Mouse (Mus musculus) liver, embryonic 16.5 days (tissue): ENCODE data around the gene Dusp5. TPM values are rescaled to one million over a fixed set of nuclear protein-coding genes. Genes with fewer than 3 reads are reported as not detected.

Experiments
- ATAC-seq: fragments of 200-750 bp; cut with Nextera tagmentation; 2 replicates; pipeline ENCODE4 v1.8.0; 2017; ENCODE audit warnings: low read depth, mild to moderate bottlenecking, moderate number of reproducible peaks, moderate library complexity
- H3K27ac ChIP-seq: fragments of 300-500 bp; sonication (generic); 2 replicates; pipeline ENCODE4 v1.5.1; 2014; ENCODE audit warnings: mild to moderate bottlenecking, low read length
- H3K27me3 ChIP-seq: fragments of 300-500 bp; sonication (generic); 2 replicates; pipeline ENCODE4 v1.6.1; 2014; ENCODE audit warnings: low read depth, low read length, mixed read lengths; ENCODE audit not compliant: control insufficient read depth, insufficient read depth
- H3K36me3 ChIP-seq: fragments of 300-500 bp; sonication (generic); 2 replicates; pipeline ENCODE4 v1.6.1; 2014; ENCODE audit warnings: mild to moderate bottlenecking; ENCODE audit not compliant: control insufficient read depth, insufficient read depth
- H3K4me1 ChIP-seq: fragments of 300-500 bp; sonication (generic); 2 replicates; pipeline ENCODE4 v1.6.1; 2014; ENCODE audit warnings: low read depth, low read length, mixed read lengths; ENCODE audit not compliant: control insufficient read depth
- H3K4me2 ChIP-seq: fragments of 300-500 bp; sonication (generic); 2 replicates; pipeline ENCODE4 v1.6.1; 2014; ENCODE audit warnings: low read depth, low read length, mixed read lengths
- H3K4me3 ChIP-seq: fragments of 300-500 bp; sonication (generic); 2 replicates; pipeline ENCODE4 v1.5.1; 2014; ENCODE audit warnings: low read depth, mild to moderate bottlenecking, low read length
- H3K9ac ChIP-seq: fragments of 300-500 bp; sonication (generic); 2 replicates; pipeline ENCODE4 v1.6.1; 2014; ENCODE audit warnings: low read depth, low read length
- H3K9me3 ChIP-seq: fragments of 300-500 bp; sonication (generic); replicated peaks from 2 replicates; pipeline ENCODE4 v1.6.1; 2016; ENCODE audit warnings: low read length; ENCODE audit not compliant: control insufficient read depth
- WGBS: fragments of 180-500 bp; shearing (Covaris S2); extraction: QIAGEN DNeasy Blood & Tissue Kit; methylation state at CpG from one replicate; pipeline ENCODE4 v1.1.7; 2014; ENCODE audit not compliant: insufficient replicate concordance; 5-methylcytosine and 5-hydroxymethylcytosine counted together
- polyA plus RNA-seq: library from polyadenylated mRNA; unstranded; fragments of >200 nt; fragmentation: Nextera tagmentation; extraction: Ambion mirVana; gene quantifications from 2 replicates; pipeline ENCODE4 v1.2.1, GENCODE M21; 2015

Gene Dusp5
- polyA plus RNA-seq, 1 experiment from 2014 or later: 2.3 TPM

- H3K36me3 ChIP-seq: no peaks in the 10 kb centered on the region
- peak overlapping the region; percentile 70 for H3K4me3 ChIP-seq
- H3K9me3 ChIP-seq: no peaks in the 10 kb centered on the region
- H3K4me1 ChIP-seq: peaks cover 18% of the 10 kb centered on the region
- H3K27me3 ChIP-seq: peaks cover 43% of the 10 kb centered on the region
- 7% methylated on average over 13 of the region's 13 CpGs for WGBS
- peak overlapping the region; percentile 67; the same call in 1 of the 2 replicates for H3K9ac ChIP-seq
- H3K27ac ChIP-seq: no peak overlapping the region
- ATAC-seq: no peak
- H3K4me2 ChIP-seq: peak overlapping the region; percentile 84
Observed at GRCm38 (mm10) chr19:53528131-53528621, 733 bp upstream of the Dusp5 start.

GRCm38 (mm10) chr19:53529455-53529704 is 471 bp downstream of the Dusp5 start:
- no peak overlapping the region for H3K27ac ChIP-seq

DNA sequence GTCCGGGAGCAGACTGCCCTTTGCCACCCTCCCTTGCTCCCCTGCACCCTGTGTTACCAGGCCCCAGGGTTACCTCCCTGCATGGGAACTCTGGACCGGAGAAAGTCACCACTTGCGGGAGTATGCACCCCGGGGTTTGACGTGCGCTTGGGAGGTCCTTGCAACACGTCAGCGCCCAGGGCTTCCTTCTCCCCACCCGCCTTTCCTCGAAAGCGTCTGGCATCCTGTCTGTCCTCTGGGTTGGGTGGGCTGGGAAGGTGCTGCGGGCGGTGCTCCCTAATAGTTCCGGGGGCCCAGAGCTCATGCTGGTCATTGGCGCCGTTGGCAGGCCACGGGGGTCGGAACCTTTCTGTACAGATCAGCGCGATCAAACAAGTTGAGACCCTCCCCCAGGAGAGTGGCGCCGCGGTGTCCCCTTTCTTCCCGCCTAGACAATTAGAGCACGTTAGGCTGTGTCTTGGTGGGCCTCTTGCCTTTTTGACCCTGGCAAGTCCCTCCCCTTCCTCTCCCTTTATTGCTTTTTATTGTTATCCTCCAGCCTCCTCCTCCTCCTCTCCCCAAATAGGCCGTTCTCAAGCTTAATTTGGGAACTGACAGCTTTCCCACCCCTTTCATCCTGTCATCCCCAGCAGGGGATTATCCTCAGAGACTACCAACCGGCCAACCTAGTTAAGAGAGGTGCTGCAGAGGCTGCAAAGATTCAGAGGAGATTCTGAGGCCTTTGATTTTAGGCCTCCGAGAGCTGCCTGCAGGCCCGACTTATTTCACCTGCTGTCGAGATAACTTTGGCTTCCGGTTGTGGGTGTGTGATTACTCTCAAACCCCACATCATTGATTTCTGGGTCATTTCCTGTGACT is 1.0 kb downstream of the Dusp5 start:
- Histone ChIP-seq H3K4me1 (peaks cover 18% of the 10 kb centered on the region), H3K9ac (peak overlapping the region; percentile 39), H3K4me2 (peak overlapping the region; percentile 84), H3K36me3 (no peaks in the 10 kb centered on the region), H3K9me3 (no peaks in the 10 kb centered on the region), H3K4me3 (peak overlapping the region; percentile 70), H3K27ac (no peak overlapping the region), H3K27me3 (peaks cover 43% of the 10 kb centered on the region)
- peak; percentile 11; the same call in 1 of the 2 replicates for ATAC-seq
- WGBS: 2% methylated on average over 31 of the region's 31 CpGs

More at GRCm38 (mm10) chr19:53529455-53529704, 471 bp downstream of the Dusp5 start:
- no peak for ATAC-seq
- 0% methylated on average over 31 of the region's 36 CpGs for WGBS
- H3K27me3 ChIP-seq: peaks cover 43% of the 10 kb centered on the region
- H3K9me3 ChIP-seq: no peaks in the 10 kb centered on the region
- peaks cover 18% of the 10 kb centered on the region for H3K4me1 ChIP-seq
- H3K4me2 ChIP-seq: peak overlapping the region; percentile 84
- no peaks in the 10 kb centered on the region for H3K36me3 ChIP-seq
- H3K9ac ChIP-seq: peak overlapping the region; percentile 39
- peak overlapping the region; percentile 70 for H3K4me3 ChIP-seq

DNA sequence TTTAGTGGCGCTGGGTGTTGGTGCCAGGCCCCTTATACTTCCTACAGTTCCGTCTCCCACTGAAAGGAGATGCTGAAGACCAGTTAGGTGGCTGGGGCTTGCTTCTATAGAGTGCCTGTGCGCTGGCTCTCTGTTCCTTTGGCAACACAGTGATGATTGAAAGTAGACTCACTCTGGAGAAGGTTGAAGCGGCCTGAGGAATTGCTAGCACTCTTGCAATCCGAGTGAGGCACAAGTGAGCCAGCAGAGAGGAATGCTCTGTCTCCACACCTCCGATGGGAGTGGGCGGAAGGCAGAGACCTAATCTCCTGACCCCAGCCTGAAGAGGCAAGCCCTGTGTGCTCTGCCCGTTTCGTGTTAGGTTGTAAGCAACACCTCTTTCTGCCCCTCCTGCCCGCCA is 2.5 kb downstream of the Dusp5 start:
- peaks cover 43% of the 10 kb centered on the region for H3K27me3 ChIP-seq
- WGBS: 56% methylated on average over 10 of the region's 10 CpGs
- no peak overlapping the region for H3K9ac ChIP-seq

DNA sequence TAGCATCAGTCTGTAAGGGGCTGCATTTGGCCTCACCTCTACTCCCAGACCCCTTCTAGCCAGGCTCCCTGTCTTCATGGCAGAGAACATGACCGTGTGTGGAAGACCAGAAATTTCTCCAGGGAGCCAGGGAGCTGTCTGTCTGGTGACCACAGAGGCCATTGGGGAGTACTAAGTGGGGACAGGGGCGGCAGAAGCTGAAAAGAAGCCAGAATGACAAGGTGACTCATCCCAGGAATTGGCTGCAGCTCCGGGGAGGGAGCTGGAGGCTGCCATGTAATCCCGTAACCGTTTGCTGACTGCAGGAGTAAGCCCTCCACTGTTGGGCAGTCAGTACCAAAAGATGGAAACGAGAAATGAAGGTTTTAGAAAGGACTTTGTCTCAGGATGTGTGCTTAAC is 3.1 kb downstream of the Dusp5 start:
- no peak overlapping the region for H3K9ac ChIP-seq
- H3K9me3 ChIP-seq: no peaks in the 10 kb centered on the region
- H3K4me3 ChIP-seq: no peak overlapping the region
- H3K27me3 ChIP-seq: peaks cover 43% of the 10 kb centered on the region
- H3K4me2 ChIP-seq: no peak overlapping the region
- no peak overlapping the region for H3K27ac ChIP-seq
- peaks cover 18% of the 10 kb centered on the region for H3K4me1 ChIP-seq
- 48% methylated on average over 6 of the region's 6 CpGs for WGBS
- no peak for ATAC-seq
- H3K36me3 ChIP-seq: no peaks in the 10 kb centered on the region

More for the DNA sequence above, 2.5 kb downstream of the Dusp5 start:
- Histone ChIP-seq H3K36me3 (no peaks in the 10 kb centered on the region), H3K27ac (no peak overlapping the region), H3K4me3 (no peak overlapping the region), H3K9me3 (no peaks in the 10 kb centered on the region), H3K4me1 (peaks cover 18% of the 10 kb centered on the region), H3K4me2 (no peak overlapping the region)
- ATAC-seq: no peak

GRCm38 (mm10) chr19:53532676-53533075 is 3.8 kb downstream of the Dusp5 start:
- no peak overlapping the region for H3K9ac ChIP-seq
- no peak overlapping the region for H3K27ac ChIP-seq
- no peak overlapping the region for H3K4me2 ChIP-seq
- no peaks in the 10 kb centered on the region for H3K9me3 ChIP-seq
- WGBS: 49% methylated on average over 6 of the region's 6 CpGs
- no peak for ATAC-seq
- H3K4me3 ChIP-seq: no peak overlapping the region
- H3K36me3 ChIP-seq: no peaks in the 10 kb centered on the region
- H3K4me1 ChIP-seq: peaks cover 18% of the 10 kb centered on the region
- peaks cover 42% of the 10 kb centered on the region for H3K27me3 ChIP-seq

DNA sequence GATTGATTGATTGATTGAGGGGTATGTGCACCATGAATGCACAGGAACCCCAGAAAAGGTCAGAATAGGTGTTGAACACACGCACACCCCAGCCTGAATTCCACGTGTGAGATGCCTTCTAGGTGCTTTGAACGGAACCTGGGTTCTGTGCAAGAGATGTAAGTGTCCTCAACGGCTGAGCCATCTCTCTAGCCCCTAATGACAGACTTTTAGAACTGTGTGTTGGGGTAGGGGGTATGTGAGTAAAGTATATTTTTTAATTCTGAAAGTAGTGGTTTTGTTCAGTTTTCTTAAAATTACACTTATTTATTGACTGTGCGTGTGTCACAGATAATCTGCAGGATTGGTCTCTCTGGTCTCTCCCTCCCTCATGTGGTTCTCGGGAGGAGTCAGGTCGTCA is 4.3 kb downstream of the Dusp5 start:
- WGBS: 62% methylated on average over 7 of the region's 7 CpGs
- H3K4me3 ChIP-seq: no peak overlapping the region
- no peaks in the 10 kb centered on the region for H3K36me3 ChIP-seq
- H3K4me1 ChIP-seq: peaks cover 16% of the 10 kb centered on the region
- H3K27ac ChIP-seq: no peak overlapping the region
- H3K4me2 ChIP-seq: no peak overlapping the region
- peaks cover 36% of the 10 kb centered on the region for H3K27me3 ChIP-seq
- no peak overlapping the region for H3K9ac ChIP-seq
- ATAC-seq: no peak
- H3K9me3 ChIP-seq: no peaks in the 10 kb centered on the region

GRCm38 (mm10) chr19:53533810-53534601 is 5.1 kb downstream of the Dusp5 start:
- Histone ChIP-seq H3K4me3 (no peak overlapping the region), H3K36me3 (no peaks in the 10 kb centered on the region), H3K9me3 (no peaks in the 10 kb centered on the region), H3K4me2 (no peak overlapping the region), H3K27me3 (peaks cover 28% of the 10 kb centered on the region), H3K4me1 (peaks cover 12% of the 10 kb centered on the region), H3K9ac (no peak overlapping the region), H3K27ac (no peak overlapping the region)
- 52% methylated on average over 15 of the region's 15 CpGs for WGBS
- ATAC-seq: no peak
